Mouse (Mus musculus): ENCODE results near the gene Pgp. TPM values are rescaled to one million over a fixed set of nuclear protein-coding genes. Genes with fewer than 3 reads are reported as not detected.

Pgp gene
- total RNA-seq, 4 experiments from 2014 or later, result 55.1 to 60.3 (median 60.2) TPM

DNA sequence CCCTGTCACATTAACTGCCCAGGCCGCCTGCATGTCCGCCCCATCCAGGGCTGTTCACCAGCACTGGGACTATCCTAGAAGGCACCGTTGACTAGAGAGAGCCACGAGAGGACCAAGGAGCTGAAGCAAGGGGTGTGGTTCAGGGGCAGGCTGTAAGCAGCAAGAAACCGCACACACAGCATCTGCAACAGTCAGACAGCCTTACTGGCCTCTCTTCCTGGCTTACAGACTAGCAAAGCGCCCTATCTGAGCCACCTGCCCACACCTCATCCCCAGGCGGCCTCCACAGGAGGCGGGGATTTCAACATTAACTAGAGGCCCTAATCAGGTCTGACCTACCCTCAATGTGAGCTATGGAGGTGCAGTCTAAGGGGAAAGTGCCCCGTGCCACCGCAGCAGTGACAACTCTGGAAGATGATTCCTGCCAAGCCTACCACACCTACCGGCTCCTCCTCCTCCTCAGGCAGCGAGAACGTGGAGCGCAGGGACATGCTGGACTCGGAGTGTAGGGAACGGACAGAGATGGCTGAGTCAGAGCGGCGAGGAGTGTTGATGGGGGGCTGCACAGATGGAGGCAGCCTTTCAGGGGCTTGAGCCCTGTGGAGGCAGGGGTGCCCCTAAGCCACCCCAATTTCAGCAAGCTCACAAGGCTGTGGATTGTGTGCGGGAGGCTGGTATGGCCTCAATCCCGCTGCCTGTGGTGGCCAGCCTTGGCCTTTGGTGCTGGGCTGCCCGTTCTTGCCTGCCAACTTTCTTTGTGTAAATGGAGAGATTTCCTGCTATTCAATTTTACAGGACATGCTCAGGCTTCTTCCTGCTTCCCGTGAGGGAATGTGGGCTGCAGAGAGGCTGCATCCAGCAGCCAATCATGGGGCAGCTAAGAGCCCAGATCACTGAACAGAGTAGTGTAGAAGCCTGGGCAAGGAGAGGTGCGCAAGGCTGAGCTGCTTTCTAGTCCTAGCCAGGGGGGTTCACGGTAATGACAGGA is 44.4 kb downstream of the Pgp start:
- no peak for DNase-seq (ENCODE audit: low spot score in 2 of 2)

DNA sequence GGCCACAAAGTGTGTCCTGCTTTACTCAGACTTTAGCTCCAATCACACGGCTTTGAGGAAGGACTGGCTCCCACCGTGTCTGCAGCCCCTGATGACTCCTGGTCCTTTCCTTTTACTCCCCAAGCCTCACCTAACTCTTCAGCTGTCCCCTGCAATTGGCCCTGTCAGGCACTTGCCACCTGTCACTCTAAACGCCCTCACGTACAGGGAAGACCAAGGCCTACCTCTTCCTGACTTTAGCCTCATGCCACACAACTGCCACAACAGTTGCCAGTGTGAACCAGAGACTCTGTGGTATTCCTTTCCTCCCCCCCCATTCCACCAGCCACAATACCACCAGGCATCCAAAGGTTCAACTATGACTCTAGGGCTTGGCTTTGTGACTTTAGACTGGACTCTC is 50.3 kb downstream of the Pgp start:
- DNase-seq (ENCODE audit: low spot score in 2 of 2), result no peak

Other genes with a start within 250 kb of the Pgp start
- 1 to 10 TPM; 1.1 to 1.5 (median 1.3) TPM for gene Tedc2, start 249.5 kb upstream of the Pgp start, total RNA-seq (2022)
- under 1 TPM; 0.10 to 0.48 (median 0.32) TPM for gene Ccnf, start 218.9 kb upstream of the Pgp start, total RNA-seq (2022)
- not detected for gene Abca17, start 119.3 kb upstream of the Pgp start, total RNA-seq (2022)
- gene Abca3, start 118.4 kb upstream of the Pgp start, total RNA-seq (2022), result 1 to 10 TPM; 5.7 to 6.7 (median 6.4) TPM
- 10 to 100 TPM; 51.0 to 54.1 (median 52.4) TPM for gene Rnps1, start 55.8 kb upstream of the Pgp start, total RNA-seq (2022)
- gene Eci1, start 43.8 kb upstream of the Pgp start, total RNA-seq (2022), result 100 to 1,000 TPM; 133 to 159 (median 146) TPM
- 1 to 10 TPM in 1 of 4 experiments, under 1 TPM in 3; 0.15 to 1.0 (median 0.79) TPM for gene Dnase1l2, start 27.3 kb upstream of the Pgp start, total RNA-seq (2022)
- gene E4f1, start 79 bp upstream of the Pgp start, total RNA-seq (2022), result 10 to 100 TPM; 13.6 to 14.6 (median 14.2) TPM
- gene Bricd5, start 3.5 kb downstream of the Pgp start, total RNA-seq (2022), result not detected
- 10 to 100 TPM in 2 of 4 experiments, 1 to 10 TPM in 2; 8.2 to 11.3 (median 9.6) TPM for gene Mlst8, start 8.7 kb downstream of the Pgp start, total RNA-seq (2022)
- under 1 TPM in 2 of 4 experiments, not detected in 2; 0.05 to 0.21 TPM for gene Caskin1, start 18.2 kb downstream of the Pgp start, total RNA-seq (2022)
- gene Traf7, start 57.5 kb downstream of the Pgp start, total RNA-seq (2022), result 10 to 100 TPM; 25.0 to 28.2 (median 26.2) TPM
- gene Rab26, start 63.8 kb downstream of the Pgp start, total RNA-seq (2022), result under 1 TPM in 1 of 4 experiments, not detected in 3; 0.27 TPM
- gene Pkd1, start 79.4 kb downstream of the Pgp start, total RNA-seq (2022), result 10 to 100 TPM; 14.6 to 20.4 (median 19.0) TPM
- gene Tsc2, start 162.2 kb downstream of the Pgp start, total RNA-seq (2022), result 10 to 100 TPM; 75.8 to 86.4 (median 82.7) TPM
- gene Nthl1, start 162.3 kb downstream of the Pgp start, total RNA-seq (2022), result 1 to 10 TPM; 1.8 to 3.4 (median 2.2) TPM
- 10 to 100 TPM; 17.8 to 38.4 (median 20.8) TPM for gene Slc9a3r2, start 179.9 kb downstream of the Pgp start, total RNA-seq (2022)
- not detected for gene Npw, start 188.1 kb downstream of the Pgp start, total RNA-seq (2022)
- gene Zfp598, start 199.3 kb downstream of the Pgp start, total RNA-seq (2022), result 10 to 100 TPM; 22.4 to 27.6 (median 27.0) TPM
- under 1 TPM in 1 of 4 experiments, not detected in 3; 0.17 TPM for gene Syngr3, start 219.6 kb downstream of the Pgp start, total RNA-seq (2022)
- 10 to 100 TPM; 38.2 to 54.4 (median 44.7) TPM for gene Gfer, start 225.8 kb downstream of the Pgp start, total RNA-seq (2022)
- under 1 TPM; 0.22 to 0.70 (median 0.42) TPM for gene Noxo1, start 225.8 kb downstream of the Pgp start, total RNA-seq (2022)
- 10 to 100 TPM; 15.9 to 18.6 (median 17.1) TPM for gene Tbl3, start 237.3 kb downstream of the Pgp start, total RNA-seq (2022)
- gene Rnf151, start 247.7 kb downstream of the Pgp start, total RNA-seq (2022), result not detected
- 100 to 1,000 TPM; 558 to 703 (median 654) TPM for gene Rps2, start 247.7 kb downstream of the Pgp start, total RNA-seq (2022)

All from gastrocnemius, adult 8-10 months (tissue).